Mouse (Mus musculus): Measurements from ENCODE around the gene Hist1h2ap. TPM values are rescaled to one million over a fixed set of nuclear protein-coding genes. Genes with fewer than 3 reads are reported as not detected.
"Not testable (repeated sequence)": the region's sequence is repeated elsewhere in the genome, so short reads cannot be mapped to it uniquely, and the experiment has no call there.

Gene Hist1h2ap
- polyA plus RNA-seq, 1 experiment from 2014 or later: 1,874 TPM

DNA sequence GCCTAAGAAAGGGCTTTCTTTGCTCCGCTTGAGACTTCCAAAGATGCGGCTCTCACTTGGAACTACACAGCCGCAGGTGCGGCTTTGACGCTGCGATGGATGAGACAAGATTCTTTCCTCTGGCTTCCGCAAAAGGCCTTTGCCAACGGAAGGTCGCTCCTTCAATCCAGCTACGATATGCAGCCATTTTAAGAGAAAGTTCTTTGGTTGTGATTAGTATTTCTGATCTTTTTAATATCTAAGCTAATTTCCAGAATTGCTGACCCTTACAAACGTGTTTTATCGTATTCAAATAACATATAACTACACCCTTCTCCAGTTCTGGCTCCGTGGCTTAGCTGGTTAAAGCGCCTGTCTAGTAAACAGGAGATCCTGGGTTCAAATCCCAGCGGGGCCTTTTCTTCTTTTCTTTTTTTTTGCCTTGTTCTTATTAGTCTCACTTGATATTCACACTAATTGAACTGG, 22.4 kb upstream of the Hist1h2ap start:
- Histone ChIP-seq H3K27me3 (ENCODE audit: control insufficient read depth, insufficient read depth, low read length) (no peaks in the 10 kb centered on the region), H3K4me1 (replicated peaks; ENCODE audit: control insufficient read depth, insufficient read depth) (no peaks in the 10 kb centered on the region), H3K4me2 (replicated peaks; ENCODE audit: low read depth) (peak overlapping the region; percentile 45), H3K27ac (replicated peaks) (no peak overlapping the region), H3K9me3 (ENCODE audit: control insufficient read depth, low read length) (no peaks in the 10 kb centered on the region), H3K9ac (ENCODE audit: low read length) (no peak overlapping the region), H3K4me3 (ENCODE audit: low read depth, low read length) (peak overlapping the region; percentile 25), H3K36me3 (ENCODE audit: control insufficient read depth, insufficient read depth, low read length) (no peaks in the 10 kb centered on the region)
- no peak for ATAC-seq (ENCODE audit: low FRiP score, low TSS enrichment)
- no peak for DNase-seq (ENCODE audit: low spot score)
- WGBS: 5% methylated on average over 15 of the region's 15 CpGs
- TF ChIP-seq CTCF (IDR thresholded peaks at IDR 0.05; ENCODE audit: low read depth) (no peak), EP300 (optimal IDR thresholded peaks at IDR 0.05) (no peak)

DNA sequence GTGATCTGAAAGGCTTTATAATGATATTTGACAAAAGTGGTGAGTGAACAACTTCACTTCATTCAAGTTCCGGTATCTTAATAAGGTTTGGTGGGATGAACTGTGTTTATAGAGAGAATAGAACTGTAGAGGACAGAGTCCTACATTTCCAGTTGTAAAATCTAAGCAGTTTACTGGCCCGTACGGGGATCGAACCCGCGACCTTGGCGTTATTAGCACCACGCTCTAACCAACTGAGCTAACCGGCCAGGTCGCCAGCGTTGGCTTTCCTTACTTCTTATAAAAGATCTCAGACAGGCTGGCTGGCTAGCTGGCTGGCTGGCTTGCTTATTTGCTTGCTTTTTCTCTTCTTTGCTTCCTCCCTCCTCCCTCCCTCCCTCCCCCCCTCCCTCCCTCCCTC, 21.8 kb upstream of the Hist1h2ap start:
- 8% methylated on average over 11 of the region's 11 CpGs for WGBS

DNA sequence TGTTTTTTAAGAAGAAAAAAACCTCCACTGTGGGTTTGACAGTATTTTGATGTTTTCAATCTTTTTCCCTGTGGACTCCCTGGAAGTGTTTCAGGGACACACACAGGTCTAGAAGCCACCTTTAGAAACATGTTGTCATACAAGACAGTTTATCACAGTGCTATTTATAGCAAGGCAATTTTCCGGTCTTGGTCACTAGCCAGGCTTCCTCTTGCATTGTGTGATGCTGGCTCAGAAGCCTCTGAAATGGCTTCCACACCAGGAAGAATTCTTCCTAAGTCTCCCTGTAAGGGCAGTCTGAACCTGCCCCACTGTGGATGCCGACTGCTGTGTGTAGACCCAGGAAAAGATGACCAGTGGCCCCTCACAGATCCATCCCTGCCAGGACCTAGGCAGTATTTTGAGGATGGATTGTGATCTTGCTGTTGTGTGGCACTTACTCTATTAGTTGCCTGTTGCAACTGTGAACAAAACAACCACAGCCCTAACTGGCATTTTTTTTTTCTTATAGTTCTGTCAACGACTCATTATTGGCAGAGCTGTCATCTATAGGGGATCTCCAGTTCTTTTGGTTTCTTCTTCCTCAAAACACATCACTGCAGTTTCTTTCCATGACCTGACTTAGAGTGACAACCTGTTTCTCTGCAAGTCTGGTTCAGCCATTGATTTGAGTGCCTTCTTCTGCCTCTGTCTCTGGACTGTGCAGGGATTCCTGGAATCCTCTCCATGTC, 19.1 kb upstream of the Hist1h2ap start:
- H3K4me1 ChIP-seq (replicated peaks; ENCODE audit: control insufficient read depth, insufficient read depth): no peaks in the 10 kb centered on the region
- no peak overlapping the region for H3K4me3 ChIP-seq (ENCODE audit: low read depth, low read length)
- no peak overlapping the region for H3K4me2 ChIP-seq (replicated peaks; ENCODE audit: low read depth)
- no peaks in the 10 kb centered on the region for H3K9me3 ChIP-seq (ENCODE audit: control insufficient read depth, low read length)
- DNase-seq (ENCODE audit: low spot score) (no peak), ATAC-seq (ENCODE audit: low FRiP score, low TSS enrichment) (no peak)
- no peak for TF ChIP-seq EP300 (optimal IDR thresholded peaks at IDR 0.05)
- TF ChIP-seq CTCF (IDR thresholded peaks at IDR 0.05; ENCODE audit: low read depth): no peak
- no peak overlapping the region for H3K27ac ChIP-seq (replicated peaks)
- 63% methylated on average over 3 of the region's 3 CpGs for WGBS
- no peak overlapping the region for H3K9ac ChIP-seq (ENCODE audit: low read length)
- no peaks in the 10 kb centered on the region for H3K36me3 ChIP-seq (ENCODE audit: control insufficient read depth, insufficient read depth, low read length)
- no peaks in the 10 kb centered on the region for H3K27me3 ChIP-seq (ENCODE audit: control insufficient read depth, insufficient read depth, low read length)

More for the DNA sequence above, 21.8 kb upstream of the Hist1h2ap start:
- H3K4me3 ChIP-seq (ENCODE audit: low read depth, low read length): peak overlapping the region; percentile 25; the same call in 1 of the 2 replicates
- H3K27me3 ChIP-seq (ENCODE audit: control insufficient read depth, insufficient read depth, low read length): no peaks in the 10 kb centered on the region
- H3K36me3 ChIP-seq (ENCODE audit: control insufficient read depth, insufficient read depth, low read length): no peaks in the 10 kb centered on the region
- no peaks in the 10 kb centered on the region for H3K4me1 ChIP-seq (replicated peaks; ENCODE audit: control insufficient read depth, insufficient read depth)
- no peak for TF ChIP-seq CTCF (IDR thresholded peaks at IDR 0.05; ENCODE audit: low read depth)
- TF ChIP-seq EP300 (optimal IDR thresholded peaks at IDR 0.05): no peak
- no peak overlapping the region for H3K27ac ChIP-seq (replicated peaks)
- ATAC-seq (ENCODE audit: low FRiP score, low TSS enrichment): no peak
- peak overlapping the region; percentile 45 for H3K4me2 ChIP-seq (replicated peaks; ENCODE audit: low read depth)
- H3K9me3 ChIP-seq (ENCODE audit: control insufficient read depth, low read length): no peaks in the 10 kb centered on the region
- H3K9ac ChIP-seq (ENCODE audit: low read length): no peak overlapping the region
- peak; percentile 37 for DNase-seq (ENCODE audit: low spot score)

DNA sequence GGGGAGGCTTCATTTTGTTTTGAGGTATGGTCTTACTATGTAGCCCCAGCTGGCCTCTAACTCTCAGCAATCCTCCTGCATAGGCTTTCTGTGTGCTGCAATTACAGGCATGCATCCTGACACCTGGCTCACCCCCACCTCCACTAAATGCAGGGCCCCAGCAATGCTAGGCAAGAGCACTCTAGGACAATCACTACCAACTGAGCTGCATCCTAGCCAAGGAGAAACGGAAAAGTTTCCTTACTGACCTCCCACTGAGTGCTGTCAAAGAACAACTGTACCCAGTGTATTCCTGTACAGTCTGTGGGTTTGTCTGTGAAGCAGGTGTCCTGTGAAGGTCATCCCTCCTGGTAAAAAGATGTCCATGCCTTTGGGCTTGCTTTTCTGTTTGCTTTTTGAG, 17.4 kb upstream of the Hist1h2ap start:
- ATAC-seq (ENCODE audit: low FRiP score, low TSS enrichment): not testable (repeated sequence)

DNA sequence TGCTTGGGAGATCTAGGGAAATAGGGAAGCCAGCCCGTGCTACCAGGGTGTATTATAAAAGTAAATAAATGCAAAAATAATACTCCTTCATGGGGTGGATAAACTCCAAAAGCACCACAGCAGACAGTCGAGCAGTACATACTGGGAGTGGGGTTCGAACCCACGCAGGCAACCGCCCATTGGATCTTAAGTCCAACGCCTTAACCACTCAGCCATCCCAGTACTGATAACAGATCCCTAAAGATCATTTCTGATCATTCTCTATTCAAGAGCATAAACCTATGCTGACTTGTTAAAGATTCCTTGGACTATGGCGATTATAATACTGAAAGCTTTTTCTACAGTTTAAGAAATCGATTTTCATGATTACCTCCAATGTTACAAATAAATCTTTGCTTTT, 14.6 kb upstream of the Hist1h2ap start:
- Histone ChIP-seq H3K27ac (replicated peaks) (no peak overlapping the region), H3K4me1 (replicated peaks; ENCODE audit: control insufficient read depth, insufficient read depth) (no peaks in the 10 kb centered on the region), H3K4me2 (replicated peaks; ENCODE audit: low read depth) (no peak overlapping the region), H3K4me3 (ENCODE audit: low read depth, low read length) (no peak overlapping the region), H3K9me3 (ENCODE audit: control insufficient read depth, low read length) (no peaks in the 10 kb centered on the region), H3K36me3 (ENCODE audit: control insufficient read depth, insufficient read depth, low read length) (no peaks in the 10 kb centered on the region), H3K27me3 (ENCODE audit: control insufficient read depth, insufficient read depth, low read length) (no peaks in the 10 kb centered on the region), H3K9ac (ENCODE audit: low read length) (no peak overlapping the region)
- 37% methylated on average over 8 of the region's 8 CpGs for WGBS
- DNase-seq (ENCODE audit: low spot score) (no peak), ATAC-seq (ENCODE audit: low FRiP score, low TSS enrichment) (no peak)
- TF ChIP-seq EP300 (optimal IDR thresholded peaks at IDR 0.05): no peak
- TF ChIP-seq CTCF (IDR thresholded peaks at IDR 0.05; ENCODE audit: low read depth): no peak

More for the DNA sequence above, 17.4 kb upstream of the Hist1h2ap start:
- DNase-seq (ENCODE audit: low spot score); H3K27ac ChIP-seq (replicated peaks); H3K9ac ChIP-seq (ENCODE audit: low read length); H3K27me3 ChIP-seq (ENCODE audit: control insufficient read depth, insufficient read depth, low read length); H3K9me3 ChIP-seq (ENCODE audit: control insufficient read depth, low read length); H3K4me1 ChIP-seq (replicated peaks; ENCODE audit: control insufficient read depth, insufficient read depth); H3K36me3 ChIP-seq (ENCODE audit: control insufficient read depth, insufficient read depth, low read length); H3K4me3 ChIP-seq (ENCODE audit: low read depth, low read length); H3K4me2 ChIP-seq (replicated peaks; ENCODE audit: low read depth): not testable (repeated sequence)
- 70% methylated on average over 1 of the region's 1 CpGs for WGBS

DNA sequence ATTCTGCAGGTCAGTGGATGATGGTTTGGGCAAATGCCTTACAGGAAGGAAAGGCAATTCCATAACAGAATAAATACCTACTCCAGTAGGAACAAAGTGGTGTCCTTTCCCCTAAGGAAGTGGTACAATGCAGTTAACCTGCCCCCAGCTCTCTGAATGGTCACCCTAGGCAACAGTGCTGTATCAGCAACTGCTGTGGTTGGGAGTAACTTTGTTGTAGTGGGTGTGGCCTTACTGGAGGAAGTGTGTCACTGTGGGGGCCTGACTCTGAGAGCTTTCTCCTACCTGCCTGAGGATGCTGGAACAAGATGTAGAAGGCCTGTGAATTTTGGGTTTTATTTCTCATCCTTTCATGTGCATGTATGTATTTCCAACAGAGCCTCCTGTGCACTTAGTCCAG, 13.0 kb upstream of the Hist1h2ap start:
- H3K9ac ChIP-seq (ENCODE audit: low read length); H3K4me3 ChIP-seq (ENCODE audit: low read depth, low read length); H3K4me1 ChIP-seq (replicated peaks; ENCODE audit: control insufficient read depth, insufficient read depth); H3K27me3 ChIP-seq (ENCODE audit: control insufficient read depth, insufficient read depth, low read length); H3K4me2 ChIP-seq (replicated peaks; ENCODE audit: low read depth); H3K27ac ChIP-seq (replicated peaks); ATAC-seq (ENCODE audit: low FRiP score, low TSS enrichment); H3K36me3 ChIP-seq (ENCODE audit: control insufficient read depth, insufficient read depth, low read length); DNase-seq (ENCODE audit: low spot score); H3K9me3 ChIP-seq (ENCODE audit: control insufficient read depth, low read length): not testable (repeated sequence)

DNA sequence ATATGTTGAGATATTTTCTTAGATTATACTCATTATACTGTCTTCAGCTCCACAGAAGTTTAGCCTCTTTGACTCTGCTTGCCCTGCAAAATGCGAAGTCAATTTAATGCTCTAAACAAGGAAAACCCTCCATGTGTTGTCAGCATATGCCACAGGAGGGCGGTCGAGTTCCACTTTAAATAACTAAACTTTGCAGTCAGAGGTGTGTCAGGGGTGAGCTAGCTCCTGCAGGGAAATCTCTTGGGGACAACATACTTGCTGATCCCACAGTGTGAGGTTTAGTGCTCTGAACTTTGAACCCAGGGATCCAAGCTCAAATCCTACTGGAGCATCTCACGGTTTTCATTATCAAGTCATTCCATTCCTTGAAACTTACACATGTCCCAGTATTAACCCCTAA, 7.2 kb upstream of the Hist1h2ap start:
- H3K9ac ChIP-seq (ENCODE audit: low read length); H3K9me3 ChIP-seq (ENCODE audit: control insufficient read depth, low read length); DNase-seq (ENCODE audit: low spot score); H3K4me1 ChIP-seq (replicated peaks; ENCODE audit: control insufficient read depth, insufficient read depth); H3K27me3 ChIP-seq (ENCODE audit: control insufficient read depth, insufficient read depth, low read length); H3K27ac ChIP-seq (replicated peaks); H3K36me3 ChIP-seq (ENCODE audit: control insufficient read depth, insufficient read depth, low read length); H3K4me2 ChIP-seq (replicated peaks; ENCODE audit: low read depth); H3K4me3 ChIP-seq (ENCODE audit: low read depth, low read length): not testable (repeated sequence)
- peak; percentile 75 for ATAC-seq (ENCODE audit: low FRiP score, low TSS enrichment)
- WGBS: no CpG with 5 or more reads among the region's 4 CpGs

DNA sequence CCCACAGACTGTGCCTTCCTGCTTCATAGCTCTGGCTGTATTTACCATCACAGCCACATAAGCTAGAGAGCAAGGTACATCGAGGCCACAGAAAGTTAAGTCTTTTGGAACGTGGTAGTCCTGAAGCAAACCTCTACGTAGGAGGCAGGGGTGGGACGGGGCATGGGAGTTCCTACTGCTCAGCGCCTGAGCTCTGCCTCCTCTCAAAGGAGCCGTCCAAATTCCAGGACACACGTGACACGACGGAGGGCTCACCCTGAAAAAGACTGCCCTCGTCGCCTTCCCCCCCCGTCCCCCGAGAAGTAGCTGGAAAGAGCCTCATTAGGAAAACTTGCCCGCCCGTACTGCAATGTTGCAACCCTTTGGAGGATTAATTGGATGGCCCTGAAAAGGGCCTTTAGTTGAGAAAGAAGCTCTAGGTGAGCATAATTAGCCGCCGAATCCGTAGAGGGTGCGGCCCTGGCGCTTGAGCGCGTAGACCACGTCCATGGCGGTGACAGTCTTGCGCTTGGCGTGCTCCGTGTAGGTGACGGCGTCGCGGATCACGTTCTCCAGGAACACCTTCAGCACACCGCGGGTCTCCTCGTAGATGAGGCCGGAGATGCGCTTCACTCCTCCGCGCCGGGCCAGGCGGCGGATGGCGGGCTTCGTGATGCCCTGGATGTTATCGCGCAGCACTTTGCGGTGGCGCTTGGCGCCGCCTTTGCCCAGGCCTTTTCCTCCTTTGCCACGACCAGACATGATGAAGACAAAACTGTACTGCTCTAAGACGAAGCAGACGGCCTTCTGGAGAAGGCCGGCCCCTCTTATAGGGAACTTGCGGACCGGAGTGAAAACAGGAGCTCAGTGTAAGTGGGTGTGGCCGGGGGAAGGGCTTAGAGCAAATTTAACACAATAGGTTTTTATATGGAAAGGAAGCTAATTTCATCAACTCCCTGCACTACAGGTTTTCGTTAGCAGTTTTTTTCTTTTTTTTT, 1.6 kb downstream of the Hist1h2ap start, which contains the start of gene Hist1h4n:
Gene Hist1h4n (minus strand): TSS at position 779 of the 977 bp plus-strand sequence.
- H3K4me1 ChIP-seq (replicated peaks; ENCODE audit: control insufficient read depth, insufficient read depth); H3K4me2 ChIP-seq (replicated peaks; ENCODE audit: low read depth); H3K36me3 ChIP-seq (ENCODE audit: control insufficient read depth, insufficient read depth, low read length); H3K9me3 ChIP-seq (ENCODE audit: control insufficient read depth, low read length); H3K27ac ChIP-seq (replicated peaks); DNase-seq (ENCODE audit: low spot score); H3K9ac ChIP-seq (ENCODE audit: low read length); H3K27me3 ChIP-seq (ENCODE audit: control insufficient read depth, insufficient read depth, low read length); H3K4me3 ChIP-seq (ENCODE audit: low read depth, low read length): not testable (repeated sequence)
- ATAC-seq (ENCODE audit: low FRiP score, low TSS enrichment): peak; percentile 82
- 0% methylated on average over 18 of the region's 58 CpGs for WGBS
